In the genomic region with DNA sequence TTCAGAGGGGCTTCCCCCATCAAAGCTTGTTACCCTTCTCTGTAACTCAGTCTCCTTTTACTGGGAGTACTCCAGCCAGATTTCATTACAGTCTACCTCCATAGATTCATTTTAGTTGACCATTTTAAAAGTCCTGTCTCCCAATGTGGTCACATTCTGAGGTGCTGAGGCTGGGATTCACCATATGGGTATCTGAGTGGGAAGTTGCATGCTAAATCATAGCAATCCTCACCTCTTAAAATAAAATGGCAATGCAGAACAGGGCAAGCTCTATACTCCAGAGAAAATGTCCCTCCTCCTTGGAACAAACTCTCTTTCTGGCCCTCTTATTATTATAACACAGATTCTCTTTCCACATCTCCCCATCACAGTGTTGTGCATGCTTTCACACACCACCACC, we compare ENCODE assay signal across 20 mouse cellular contexts.
DNase-seq lines count a peak whose midpoint lies in the region; ATAC-seq lines count a peak whose summit lies in the region.
"Had no signal": no experiment of that assay in that cellular context is flagged by ENCODE, and none has a peak within 500 bp of the region (broad histone marks: within the 10 kb centered on the region; RNA-seq: fewer than 3 reads in every experiment).

No protein-coding gene starts in this region.

- ATAC-seq in frontal cortex, adult (ENCODE audit: low TSS enrichment) = peak; percentile 87
- ATAC-seq: activated CD4-positive, CD25-positive, alpha-beta regulatory T cell, adult 4 months; CD4-positive, CD25-positive, alpha-beta regulatory T cell, adult 4 months; Patski had no signal

- DNase-seq in frontal cortex, postnatal 14 days (ENCODE audit: low spot score in 2 of 2) = no peak
- peak; percentile 5 for DNase-seq in right cerebral cortex, adult 18-20 months
- DNase-seq in right cerebral cortex, adult 2 months (ENCODE audit: low spot score in 2 of 2) = no peak
- peak; percentile 43 for DNase-seq in brain, adult 2 months (ENCODE audit: low read depth, low spot score)
- no peak for DNase-seq in urinary bladder, postnatal 10 days (ENCODE audit: low spot score)
- DNase-seq: adrenal gland, adult 2 months; adrenal gland, adult 8-10 months; adrenal gland, postnatal 10 days; adrenal gland, postnatal 14 days; adrenal gland, postnatal 25 days; adrenal gland, postnatal 36 days; B cell, adult 2 months; cerebellum, adult 11 months; cerebellum, adult 11-12 months; cerebellum, adult 18-20 months; cerebellum, adult 2 months had no signal

Comparison
In these comparisons a context has a peak if more than half of its experiments do, and no peak if none do; other contexts are left out.
1. DNase-seq: peak in right cerebral cortex, adult 18-20 months (single experiment) and brain, adult 2 months (single experiment); none in frontal cortex, postnatal 14 days (0 of 2), right cerebral cortex, adult 2 months (0 of 2) and urinary bladder, postnatal 10 days (single experiment).